ENCODE assay signal across 8 mouse cellular contexts in genomic region chr5:144015312-144015650, GRCm38 (mm10). TPM values are rescaled to one million over a fixed set of nuclear protein-coding genes. Genes with fewer than 3 reads are reported as not detected.
A peak's percentile ranks its signal among the peaks of the same experiment; 100 is the strongest.
DNase-seq lines count a peak whose midpoint lies in the region; ATAC-seq lines count a peak whose summit lies in the region.

No protein-coding gene starts in this region.

- ATAC-seq in kidney, embryonic 16.5 days (ENCODE audit: low FRiP score, low TSS enrichment) = no peak
- ATAC-seq in embryonic facial prominence, embryonic 14.5 days (ENCODE audit: low read depth) = no peak
- ATAC-seq in limb, embryonic 11.5 days (ENCODE audit: insufficient number of reproducible peaks, low FRiP score, low TSS enrichment, low read depth) = no peak
- ATAC-seq in neural tube, embryonic 14.5 days (ENCODE audit: low read depth) = no peak
- ATAC-seq in megakaryocyte progenitor cell, adult 5-6 weeks (replicated peaks; ENCODE audit: poor library complexity) = no peak

- H3K27me3 ChIP-seq in kidney, embryonic 16.5 days (ENCODE audit: insufficient read depth, low read length) = no peaks in the 10 kb centered on the region
- no peaks in the 10 kb centered on the region for H3K27me3 ChIP-seq in embryonic facial prominence, embryonic 14.5 days (replicated peaks; ENCODE audit: control insufficient read depth, insufficient read depth, low read length)
- no peaks in the 10 kb centered on the region for H3K27me3 ChIP-seq in limb, embryonic 11.5 days (ENCODE audit: control insufficient read depth, insufficient read depth, low read length)
- H3K27me3 ChIP-seq in neural tube, embryonic 14.5 days (ENCODE audit: control insufficient read depth, insufficient read depth, low read length) = no peaks in the 10 kb centered on the region

- H3K36me3 ChIP-seq in kidney, embryonic 16.5 days (ENCODE audit: insufficient read depth, low read length) = peaks cover 8% of the 10 kb centered on the region
- H3K36me3 ChIP-seq in embryonic facial prominence, embryonic 14.5 days (ENCODE audit: control insufficient read depth, insufficient read depth, low read length) = peaks cover 24% of the 10 kb centered on the region
- peaks cover 6% of the 10 kb centered on the region; the same call in 1 of the 2 replicates for H3K36me3 ChIP-seq in limb, embryonic 11.5 days (ENCODE audit: control insufficient read depth, insufficient read depth, low read length)
- peaks cover 23% of the 10 kb centered on the region for H3K36me3 ChIP-seq in neural tube, embryonic 14.5 days (ENCODE audit: control insufficient read depth, insufficient read depth, low read length)

- H3K4me2 ChIP-seq in kidney, embryonic 16.5 days (replicated peaks; ENCODE audit: low read depth, low read length) = peak overlapping the region; percentile 52
- H3K4me2 ChIP-seq in embryonic facial prominence, embryonic 14.5 days (ENCODE audit: low read depth, low read length) = peak overlapping the region; percentile 57
- H3K4me2 ChIP-seq in limb, embryonic 11.5 days (ENCODE audit: low read depth, severe bottlenecking) = peak overlapping the region; percentile 41; the same call in 1 of the 2 replicates
- H3K4me2 ChIP-seq in neural tube, embryonic 14.5 days (ENCODE audit: low read depth, low read length) = peak overlapping the region; percentile 38; the same call in 1 of the 2 replicates

- H3K9me3 ChIP-seq in kidney, embryonic 16.5 days (ENCODE audit: low read length) = no peaks in the 10 kb centered on the region
- H3K9me3 ChIP-seq in embryonic facial prominence, embryonic 14.5 days (ENCODE audit: control insufficient read depth, low read length) = no peaks in the 10 kb centered on the region
- no peaks in the 10 kb centered on the region for H3K9me3 ChIP-seq in limb, embryonic 11.5 days (ENCODE audit: control insufficient read depth, low read length)
- no peaks in the 10 kb centered on the region for H3K9me3 ChIP-seq in neural tube, embryonic 14.5 days (ENCODE audit: control insufficient read depth, low read length)

- no peak overlapping the region for H3K9ac ChIP-seq in kidney, embryonic 16.5 days (replicated peaks; ENCODE audit: low read length)
- no peak overlapping the region for H3K9ac ChIP-seq in embryonic facial prominence, embryonic 14.5 days (ENCODE audit: low read depth, low read length)
- no peak overlapping the region for H3K9ac ChIP-seq in limb, embryonic 11.5 days (ENCODE audit: low read length)
- no peak overlapping the region for H3K9ac ChIP-seq in neural tube, embryonic 14.5 days (replicated peaks; ENCODE audit: low read depth, low read length)

- peak overlapping the region; percentile 98 for H3K4me3 ChIP-seq in kidney, embryonic 16.5 days (ENCODE audit: low read length)
- H3K4me3 ChIP-seq in embryonic facial prominence, embryonic 14.5 days (ENCODE audit: low read depth, low read length) = peak overlapping the region; percentile 92; the same call in 1 of the 2 replicates
- H3K4me3 ChIP-seq in limb, embryonic 11.5 days (ENCODE audit: low read depth, low read length) = no peak overlapping the region; the same call in 1 of the 2 replicates
- H3K4me3 ChIP-seq in neural tube, embryonic 14.5 days (ENCODE audit: low read depth, low read length) = peak overlapping the region; percentile 91

- H3K4me1 ChIP-seq in kidney, embryonic 16.5 days (ENCODE audit: insufficient read depth, low read length) = 0 out of 2 replicates have a peak, but pooled peaks cover 4% of the 10 kb centered on the region
- H3K4me1 ChIP-seq in embryonic facial prominence, embryonic 14.5 days (ENCODE audit: control insufficient read depth, insufficient read depth, low read length) = no peaks in the 10 kb centered on the region
- no peaks in the 10 kb centered on the region for H3K4me1 ChIP-seq in limb, embryonic 11.5 days (ENCODE audit: control insufficient read depth, insufficient read depth, low read length)
- H3K4me1 ChIP-seq in neural tube, embryonic 14.5 days (ENCODE audit: control insufficient read depth, insufficient read depth, low read length) = no peaks in the 10 kb centered on the region

- WGBS in kidney, embryonic 16.5 days = 66% methylated on average over 3 of the region's 3 CpGs
- 78% methylated on average over 3 of the region's 3 CpGs for whole genome bisulfite sequencing in embryonic facial prominence, embryonic 14.5 days
- WGBS in limb, embryonic 11.5 days = 71% methylated on average over 3 of the region's 3 CpGs
- WGBS in neural tube, embryonic 14.5 days = 84% methylated on average over 3 of the region's 3 CpGs

- no peak for DNase-seq in kidney, postnatal 25 days
- DNase-seq in embryonic facial prominence, embryonic 14.5 days (ENCODE audit: low spot score) = no peak
- no peak for DNase-seq in limb, embryonic 11.5 days (ENCODE audit: low spot score)
- DNase-seq in gastrocnemius, postnatal 10 days = no peak
- DNase-seq in spleen, postnatal 14 days (ENCODE audit: low spot score in 2 of 2) = no peak

- no peak overlapping the region for H3K27ac ChIP-seq in kidney, embryonic 16.5 days (ENCODE audit: low read length)
- H3K27ac ChIP-seq in embryonic facial prominence, embryonic 14.5 days (replicated peaks; ENCODE audit: low read depth, low read length) = no peak overlapping the region
- no peak overlapping the region for H3K27ac ChIP-seq in limb, embryonic 11.5 days (replicated peaks; ENCODE audit: low read depth, low read length)
- H3K27ac ChIP-seq in neural tube, embryonic 14.5 days (ENCODE audit: low read depth, low read length) = no peak overlapping the region

RNA-seq across cellular contexts. Expression of gene Ccz1, which starts 0.6 kb away (rescaled TPM):
- 86.7 and 89.2 TPM in 2 replicates for polyA plus RNA-seq in kidney, embryonic 16.5 days (2015; fragmentation: Nextera tagmentation; extraction: Ambion mirVana)
- polyA plus RNA-seq in embryonic facial prominence, embryonic 14.5 days (2014; fragmentation: Nextera tagmentation; extraction: Ambion mirVana) = 69.6 and 76.1 TPM in 2 replicates
- polyA plus RNA-seq in limb, embryonic 11.5 days (2014; fragmentation: Nextera tagmentation; extraction: Ambion mirVana) = 110 and 113 TPM in 2 replicates
- 83.5 and 93.2 TPM in 2 replicates for polyA plus RNA-seq in neural tube, embryonic 14.5 days (2014; fragmentation: Nextera tagmentation; extraction: Ambion mirVana)
- 10 to 100 TPM; 30.8 to 33.1 TPM for total RNA-seq in gastrocnemius, postnatal 10 days (2021)
- 100 and 105 TPM in 2 replicates for total RNA-seq in megakaryocyte progenitor cell, adult 5-6 weeks (2015)
- total RNA-seq in megakaryocyte progenitor cell, adult 5-6 weeks (2017) = 120 and 133 TPM in 2 replicates

RNA-seq across cellular contexts. Expression of gene Ocm, which starts 11.2 kb away (rescaled TPM):
- polyA plus RNA-seq in kidney, embryonic 16.5 days (2015; fragmentation: Nextera tagmentation; extraction: Ambion mirVana) = 3.2 and 5.6 TPM in 2 replicates
- polyA plus RNA-seq in embryonic facial prominence, embryonic 14.5 days (2014; fragmentation: Nextera tagmentation; extraction: Ambion mirVana) = 0.34 and 1.1 TPM in 2 replicates
- not detected in 2 replicates for polyA plus RNA-seq in limb, embryonic 11.5 days (2014; fragmentation: Nextera tagmentation; extraction: Ambion mirVana)
- polyA plus RNA-seq in neural tube, embryonic 14.5 days (2014; fragmentation: Nextera tagmentation; extraction: Ambion mirVana) = not detected in 2 replicates
- total RNA-seq in gastrocnemius, postnatal 10 days (2021) = not detected
- not detected in 2 replicates for total RNA-seq in megakaryocyte progenitor cell, adult 5-6 weeks (2015)
- not detected in 2 replicates for total RNA-seq in megakaryocyte progenitor cell, adult 5-6 weeks (2017)
